Mouse (Mus musculus) neural tube, embryonic 15.5 days (tissue): ENCODE measurements around the gene Pimreg. TPM values are rescaled to one million over a fixed set of nuclear protein-coding genes. Genes with fewer than 3 reads are reported as not detected.

Experiments used
- ATAC-seq: fragments of 200-750 bp; cut with Nextera tagmentation; 2 replicates; pipeline ENCODE4 v1.8.0; 2017; ENCODE audit warnings: mild to moderate bottlenecking, moderate TSS enrichment, moderate library complexity; ENCODE audit not compliant: low FRiP score
- H3K27ac ChIP-seq: fragments of 300-500 bp; sonication (generic); replicated peaks from 2 replicates; pipeline ENCODE4 v1.5.1; 2015; ENCODE audit warnings: mild to moderate bottlenecking, inconsistent platforms
- H3K27me3 ChIP-seq: fragments of 300-500 bp; sonication (generic); replicated peaks from 2 replicates; pipeline ENCODE4 v1.6.1; 2015; ENCODE audit warnings: inconsistent platforms
- H3K36me3 ChIP-seq: fragments of 300-500 bp; sonication (generic); 2 replicates; pipeline ENCODE4 v1.6.1; 2015; ENCODE audit warnings: inconsistent platforms
- H3K4me1 ChIP-seq: fragments of 300-500 bp; sonication (generic); 2 replicates; pipeline ENCODE4 v1.6.1; 2015; ENCODE audit warnings: inconsistent platforms
- H3K4me2 ChIP-seq: fragments of 300-500 bp; sonication (generic); 2 replicates; pipeline ENCODE4 v1.6.1; 2015; ENCODE audit warnings: inconsistent platforms, mild to moderate bottlenecking, moderate library complexity
- H3K4me3 ChIP-seq: fragments of 300-500 bp; sonication (generic); replicated peaks from 2 replicates; pipeline ENCODE4 v1.5.1; 2015; ENCODE audit warnings: mild to moderate bottlenecking, inconsistent platforms
- H3K9ac ChIP-seq: fragments of 300-500 bp; sonication (generic); replicated peaks from 2 replicates; pipeline ENCODE4 v1.6.1; 2015; ENCODE audit warnings: mild to moderate bottlenecking, inconsistent platforms
- H3K9me3 ChIP-seq: fragments of 300-500 bp; sonication (generic); replicated peaks from 2 replicates; pipeline ENCODE4 v1.6.1; 2016; ENCODE audit warnings: inconsistent platforms
- WGBS: fragments of 180-500 bp; shearing (Covaris S2); methylation state at CpG from one replicate; pipeline ENCODE4 v1.1.7; 2015; ENCODE audit warnings: mixed read lengths; 5-methylcytosine and 5-hydroxymethylcytosine counted together
- polyA plus RNA-seq: library from polyadenylated mRNA; unstranded; fragments of >200 nt; fragmentation: Nextera tagmentation; extraction: Ambion mirVana; gene quantifications from 2 replicates; pipeline ENCODE4 v1.2.1, GENCODE M21; 2015

Pimreg gene
- polyA plus RNA-seq, 1 experiment from 2014 or later: 19.1 TPM

GRCm38 (mm10) chr11:72011955-72012354 is 29.9 kb upstream of the Pimreg start:
- 63% methylated on average over 1 of the region's 1 CpGs for WGBS

GRCm38 (mm10) chr11:72014674-72015073 is 27.2 kb upstream of the Pimreg start:
- 47% methylated on average over 4 of the region's 4 CpGs for WGBS

More at GRCm38 (mm10) chr11:72011955-72012354, 29.9 kb upstream of the Pimreg start:
- Histone ChIP-seq H3K4me2 (0 out of 2 replicates have a peak overlapping the region, but pooled peaks have one; percentile 2), H3K27ac (peak overlapping the region; percentile 38; the same call in 1 of the 2 replicates), H3K9ac (no peak overlapping the region), H3K4me1 (peaks cover 42% of the 10 kb centered on the region), H3K36me3 (no peaks in the 10 kb centered on the region), H3K4me3 (no peak overlapping the region), H3K9me3 (no peaks in the 10 kb centered on the region), H3K27me3 (0 out of 2 replicates have a peak, but pooled peaks cover 4% of the 10 kb centered on the region)
- ATAC-seq: 0 out of 2 replicates have a peak, but pooled peaks have one; percentile 13

DNA sequence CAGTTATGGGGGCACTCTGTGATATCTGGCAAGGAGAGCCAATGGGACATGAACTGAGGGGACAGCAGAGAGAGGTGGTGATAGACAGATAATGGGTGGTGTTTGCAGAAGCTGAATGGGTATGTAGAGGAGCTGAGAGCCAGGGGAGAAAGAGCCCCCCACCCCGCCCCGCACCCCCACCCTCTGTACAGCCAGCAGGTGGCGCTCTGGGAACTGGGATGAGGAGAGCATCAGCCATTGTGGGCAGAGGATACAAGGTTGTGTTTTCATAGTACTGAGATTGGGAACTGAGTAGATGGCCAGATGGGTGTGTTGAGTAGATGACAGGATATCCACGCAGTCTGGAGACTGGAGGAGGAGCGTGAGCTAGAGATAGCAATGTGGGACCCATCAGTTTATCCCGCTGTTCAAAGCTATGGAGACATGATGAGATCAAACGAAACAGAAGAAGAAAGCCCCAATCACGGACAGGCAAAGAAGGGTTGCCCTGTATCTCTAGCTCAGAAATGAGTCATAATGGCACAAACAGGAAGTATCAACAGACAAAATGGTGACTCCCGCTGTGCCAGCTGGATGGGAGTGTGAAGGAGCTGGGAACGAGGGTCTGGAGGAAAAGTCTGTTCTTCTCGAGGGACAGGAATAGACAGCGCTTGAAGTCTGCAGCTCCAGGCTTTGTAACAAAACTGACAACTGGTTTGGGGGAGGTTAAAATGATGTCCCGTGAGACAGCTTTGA is 25.1 kb upstream of the Pimreg start:
- 0 out of 2 replicates have a peak, but pooled peaks cover 4% of the 10 kb centered on the region for H3K27me3 ChIP-seq
- H3K4me1 ChIP-seq: peaks cover 25% of the 10 kb centered on the region
- H3K36me3 ChIP-seq: no peaks in the 10 kb centered on the region
- H3K9me3 ChIP-seq: no peaks in the 10 kb centered on the region
- 0 out of 2 replicates have a peak overlapping the region, but pooled peaks have one; percentile 28 for H3K27ac ChIP-seq
- no peak overlapping the region for H3K4me3 ChIP-seq
- H3K4me2 ChIP-seq: no peak overlapping the region
- no peak overlapping the region for H3K9ac ChIP-seq
- 81% methylated on average over 13 of the region's 13 CpGs for WGBS
- no peak for ATAC-seq

More at GRCm38 (mm10) chr11:72014674-72015073, 27.2 kb upstream of the Pimreg start:
- Histone ChIP-seq H3K4me2 (no peak overlapping the region), H3K4me1 (peaks cover 45% of the 10 kb centered on the region), H3K9me3 (no peaks in the 10 kb centered on the region), H3K9ac (no peak overlapping the region), H3K27me3 (0 out of 2 replicates have a peak, but pooled peaks cover 4% of the 10 kb centered on the region), H3K27ac (no peak overlapping the region), H3K36me3 (no peaks in the 10 kb centered on the region), H3K4me3 (no peak overlapping the region)
- ATAC-seq: no peak

DNA sequence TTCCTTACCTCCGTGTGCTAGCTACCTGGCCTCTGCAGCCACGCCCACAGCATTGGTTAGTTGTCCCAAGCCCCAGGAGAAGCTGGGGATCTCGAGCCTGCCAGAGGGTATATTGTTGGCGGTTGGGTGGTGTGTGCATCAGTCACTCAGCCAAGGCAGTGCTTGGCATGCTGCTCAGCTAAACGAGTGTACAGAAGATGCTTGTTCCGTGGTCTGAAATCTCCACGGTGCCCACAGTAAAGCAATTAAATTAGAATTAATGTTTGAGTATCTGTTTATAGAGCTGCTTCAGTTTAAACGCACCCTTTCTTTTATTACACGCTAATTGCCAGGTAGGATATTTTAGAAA is 24.6 kb upstream of the Pimreg start:
- Histone ChIP-seq H3K9me3 (no peaks in the 10 kb centered on the region), H3K4me3 (no peak overlapping the region), H3K9ac (no peak overlapping the region), H3K4me2 (no peak overlapping the region), H3K36me3 (no peaks in the 10 kb centered on the region), H3K27ac (0 out of 2 replicates have a peak overlapping the region, but pooled peaks have one; percentile 28), H3K4me1 (peaks cover 19% of the 10 kb centered on the region), H3K27me3 (0 out of 2 replicates have a peak, but pooled peaks cover 4% of the 10 kb centered on the region)
- WGBS: 43% methylated on average over 9 of the region's 9 CpGs
- no peak for ATAC-seq

GRCm38 (mm10) chr11:72021015-72021414 is 20.8 kb upstream of the Pimreg start:
- peaks cover 7% of the 10 kb centered on the region; the same call in 1 of the 2 replicates for H3K27me3 ChIP-seq
- ATAC-seq: no peak
- WGBS: 91% methylated on average over 4 of the region's 4 CpGs
- H3K27ac ChIP-seq: no peak overlapping the region
- H3K9ac ChIP-seq: no peak overlapping the region
- H3K4me3 ChIP-seq: no peak overlapping the region
- H3K4me1 ChIP-seq: peaks cover 28% of the 10 kb centered on the region
- no peaks in the 10 kb centered on the region for H3K36me3 ChIP-seq
- no peaks in the 10 kb centered on the region for H3K9me3 ChIP-seq
- H3K4me2 ChIP-seq: no peak overlapping the region

GRCm38 (mm10) chr11:72022827-72023226 is 19.0 kb upstream of the Pimreg start:
- H3K9ac ChIP-seq: no peak overlapping the region
- peaks cover 19% of the 10 kb centered on the region for H3K4me1 ChIP-seq
- H3K9me3 ChIP-seq: no peaks in the 10 kb centered on the region
- H3K4me3 ChIP-seq: no peak overlapping the region
- H3K27ac ChIP-seq: no peak overlapping the region
- no peak overlapping the region for H3K4me2 ChIP-seq
- WGBS: 88% methylated on average over 6 of the region's 6 CpGs
- H3K36me3 ChIP-seq: no peaks in the 10 kb centered on the region
- H3K27me3 ChIP-seq: peaks cover 7% of the 10 kb centered on the region; the same call in 1 of the 2 replicates
- ATAC-seq: no peak

DNA sequence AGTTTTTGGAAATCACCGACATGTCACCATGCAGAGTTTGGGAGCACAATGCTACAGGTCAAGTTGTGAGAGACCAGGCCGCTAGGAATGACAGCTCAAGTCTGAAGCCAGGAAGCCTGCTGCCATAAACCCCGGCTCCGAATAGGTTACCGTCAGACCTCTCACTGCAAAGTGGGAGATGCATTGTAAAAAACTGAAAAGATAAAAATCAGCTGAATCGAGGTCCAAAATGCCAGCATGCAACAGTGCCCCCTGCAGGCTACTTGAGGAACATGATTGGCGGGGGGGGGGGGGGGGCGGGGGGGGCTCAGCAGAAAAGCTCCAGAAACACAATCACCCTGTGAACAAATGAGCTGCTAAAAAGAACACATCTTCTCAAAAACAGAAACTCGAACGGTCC is 18.3 kb upstream of the Pimreg start:
- WGBS: 24% methylated on average over 8 of the region's 10 CpGs
- ATAC-seq: no peak; the same call in 1 of the 2 replicates

GRCm38 (mm10) chr11:72024193-72024781 is 17.5 kb upstream of the Pimreg start:
- H3K4me1 ChIP-seq: peaks cover 21% of the 10 kb centered on the region
- H3K36me3 ChIP-seq: no peaks in the 10 kb centered on the region
- H3K9me3 ChIP-seq: no peaks in the 10 kb centered on the region
- no peak overlapping the region for H3K9ac ChIP-seq
- peak; percentile 40; the same call in 1 of the 2 replicates for ATAC-seq
- peaks cover 11% of the 10 kb centered on the region; the same call in 1 of the 2 replicates for H3K27me3 ChIP-seq
- WGBS: 24% methylated on average over 5 of the region's 5 CpGs
- H3K27ac ChIP-seq: no peak overlapping the region
- H3K4me3 ChIP-seq: no peak overlapping the region
- no peak overlapping the region for H3K4me2 ChIP-seq

More for the DNA sequence above, 18.3 kb upstream of the Pimreg start:
- Histone ChIP-seq H3K4me2 (no peak overlapping the region), H3K27me3 (peaks cover 7% of the 10 kb centered on the region; the same call in 1 of the 2 replicates), H3K4me1 (peaks cover 16% of the 10 kb centered on the region), H3K36me3 (no peaks in the 10 kb centered on the region), H3K27ac (peak overlapping the region; percentile 45), H3K9ac (no peak overlapping the region), H3K4me3 (no peak overlapping the region), H3K9me3 (no peaks in the 10 kb centered on the region)

DNA sequence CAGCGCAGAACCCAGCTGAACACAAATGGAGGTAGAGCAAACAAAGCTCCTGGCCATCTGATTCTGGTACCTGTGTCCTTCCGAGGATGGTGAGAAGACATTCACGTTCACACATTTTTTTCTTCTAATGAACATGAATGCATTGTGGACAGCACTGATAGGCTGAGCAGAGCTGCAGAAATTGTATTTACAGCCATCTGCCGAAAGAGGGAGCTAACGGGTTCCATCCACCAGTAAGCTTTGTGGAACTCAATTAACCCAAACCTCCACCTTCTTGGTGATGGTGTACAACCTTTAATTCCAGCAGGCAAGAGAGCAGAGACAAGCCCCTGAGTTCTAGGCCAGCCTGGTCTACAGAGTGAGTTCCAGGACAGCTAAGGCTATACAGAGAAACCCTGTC is 16.0 kb upstream of the Pimreg start:
- peaks cover 15% of the 10 kb centered on the region for H3K27me3 ChIP-seq
- no peak overlapping the region for H3K9ac ChIP-seq
- 46% methylated on average over 5 of the region's 5 CpGs for WGBS
- H3K4me2 ChIP-seq: no peak overlapping the region
- peaks cover 24% of the 10 kb centered on the region for H3K4me1 ChIP-seq
- no peak overlapping the region for H3K4me3 ChIP-seq
- no peaks in the 10 kb centered on the region for H3K9me3 ChIP-seq
- no peak for ATAC-seq
- no peak overlapping the region for H3K27ac ChIP-seq
- no peaks in the 10 kb centered on the region for H3K36me3 ChIP-seq

GRCm38 (mm10) chr11:72026516-72026915 is 15.3 kb upstream of the Pimreg start:
- ATAC-seq: no peak
- Histone ChIP-seq H3K4me3 (no peak overlapping the region), H3K27me3 (peaks cover 15% of the 10 kb centered on the region), H3K9me3 (no peaks in the 10 kb centered on the region), H3K9ac (no peak overlapping the region), H3K36me3 (no peaks in the 10 kb centered on the region), H3K27ac (no peak overlapping the region), H3K4me1 (peaks cover 24% of the 10 kb centered on the region), H3K4me2 (no peak overlapping the region)
- WGBS: 84% methylated on average over 9 of the region's 9 CpGs

DNA sequence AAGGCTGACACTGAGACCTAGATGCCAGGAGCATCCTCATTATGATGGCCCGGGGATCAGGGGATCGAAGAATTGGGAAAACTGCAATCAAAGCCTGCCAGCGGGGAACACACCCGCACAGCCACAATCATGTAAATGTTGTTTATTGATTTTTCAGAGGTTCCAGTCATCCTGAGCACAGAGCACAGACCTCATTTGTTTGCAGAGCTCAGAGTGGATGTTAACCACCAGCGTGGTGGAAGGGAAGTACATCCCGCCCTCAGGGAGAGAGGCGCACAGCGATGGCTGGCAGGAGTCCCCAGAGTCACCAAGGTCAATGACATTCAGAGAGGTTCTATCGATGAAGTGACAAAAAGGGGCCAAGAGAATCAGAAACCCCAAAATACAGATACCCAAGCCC is 14.0 kb upstream of the Pimreg start:
- Histone ChIP-seq H3K9me3 (no peaks in the 10 kb centered on the region), H3K27ac (no peak overlapping the region), H3K36me3 (no peaks in the 10 kb centered on the region), H3K4me1 (peaks cover 22% of the 10 kb centered on the region), H3K27me3 (peaks cover 15% of the 10 kb centered on the region), H3K4me3 (no peak overlapping the region), H3K9ac (no peak overlapping the region), H3K4me2 (no peak overlapping the region)
- ATAC-seq: no peak
- WGBS: 83% methylated on average over 9 of the region's 9 CpGs

DNA sequence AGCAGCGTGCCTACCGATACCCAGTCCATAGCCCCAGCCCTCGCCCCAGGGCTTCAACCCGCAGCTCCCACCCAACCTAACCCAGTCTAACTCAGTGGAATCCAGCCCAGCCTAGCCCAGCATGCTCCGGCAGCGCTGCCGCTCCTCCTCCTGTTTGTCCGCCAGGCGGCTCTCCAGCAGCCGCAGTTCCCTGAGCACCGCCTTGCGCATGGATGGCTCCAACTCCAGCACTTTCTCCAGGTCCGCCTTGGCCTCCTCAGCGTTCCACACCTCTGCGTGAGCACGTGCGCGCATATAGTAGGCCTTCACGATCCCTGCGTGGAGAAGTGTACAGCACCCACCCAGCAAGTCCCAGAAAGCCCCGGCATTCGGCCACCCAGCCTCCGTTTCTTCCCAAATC is 12.7 kb upstream of the Pimreg start:
- ATAC-seq: no peak
- no peaks in the 10 kb centered on the region for H3K9me3 ChIP-seq
- whole genome bisulfite sequencing: 20% methylated on average over 23 of the region's 23 CpGs

More for the DNA sequence above, 12.7 kb upstream of the Pimreg start:
- Histone ChIP-seq H3K36me3 (no peaks in the 10 kb centered on the region), H3K4me2 (peak overlapping the region; percentile 23), H3K4me1 (peaks cover 10% of the 10 kb centered on the region), H3K27ac (no peak overlapping the region), H3K9ac (no peak overlapping the region), H3K27me3 (peaks cover 15% of the 10 kb centered on the region), H3K4me3 (no peak overlapping the region)
